Comparison of ENCODE assay signal across 9 mouse cellular contexts in genomic region chr12:9585085-9585453, GRCm38 (mm10). TPM values are rescaled to one million over a fixed set of nuclear protein-coding genes. Genes with fewer than 3 reads are reported as not detected.
DNase-seq lines count a peak whose midpoint lies in the region; ATAC-seq and TF ChIP-seq lines count a peak whose summit lies in the region.
"Had no signal": no experiment of that assay in that cellular context is flagged by ENCODE, and none has a peak within 500 bp of the region (broad histone marks: within the 10 kb centered on the region; RNA-seq: fewer than 3 reads in every experiment).

No protein-coding gene starts in this region.

- H3K27ac ChIP-seq in kidney, embryonic 15.5 days, result 0 out of 2 replicates have a peak overlapping the region, but pooled peaks have one; percentile 7
- 0 out of 2 replicates have a peak overlapping the region, but pooled peaks have one; percentile 11 for H3K27ac ChIP-seq in embryonic facial prominence, embryonic 12.5 days
- no peak overlapping the region for H3K27ac ChIP-seq in hindbrain, embryonic 16.5 days (ENCODE audit: low read depth, low read length)
- no peak overlapping the region for H3K27ac ChIP-seq in midbrain, postnatal 0 days (ENCODE audit: low read depth, low read length)

- H3K4me2 ChIP-seq in kidney, embryonic 15.5 days, result peak overlapping the region; percentile 79
- H3K4me2 ChIP-seq in embryonic facial prominence, embryonic 12.5 days (replicated peaks), result peak overlapping the region; percentile 53
- H3K4me2 ChIP-seq in hindbrain, embryonic 16.5 days (ENCODE audit: low read length), result peak overlapping the region; percentile 81
- peak overlapping the region; percentile 55 for H3K4me2 ChIP-seq in midbrain, postnatal 0 days (ENCODE audit: low read depth, low read length, poor library complexity, severe bottlenecking)

- no peak for TF ChIP-seq CTCF in midbrain, postnatal 0 days (IDR thresholded peaks at IDR 0.05)

- 2% methylated on average over 7 of the region's 7 CpGs for WGBS in kidney, embryonic 15.5 days
- 2% methylated on average over 7 of the region's 7 CpGs for WGBS in embryonic facial prominence, embryonic 12.5 days
- under 1% methylated on average over 7 of the region's 7 CpGs for WGBS in hindbrain, embryonic 16.5 days
- under 1% methylated on average over 7 of the region's 7 CpGs for WGBS in midbrain, postnatal 0 days

- peak; percentile 65 for ATAC-seq in kidney, embryonic 15.5 days (replicated peaks; ENCODE audit: low FRiP score)
- ATAC-seq in embryonic facial prominence, embryonic 12.5 days (ENCODE audit: insufficient number of reproducible peaks, insufficient read depth, low FRiP score, low TSS enrichment), result peak; percentile 11; the same call in 1 of the 2 replicates
- ATAC-seq in hindbrain, embryonic 16.5 days, result peak; percentile 78
- peak; percentile 10; the same call in 1 of the 2 replicates for ATAC-seq in midbrain, postnatal 0 days (ENCODE audit: low FRiP score)

- H3K4me1 ChIP-seq in kidney, embryonic 15.5 days, result peaks cover 31% of the 10 kb centered on the region
- peaks cover 23% of the 10 kb centered on the region for H3K4me1 ChIP-seq in embryonic facial prominence, embryonic 12.5 days
- peaks cover 6% of the 10 kb centered on the region for H3K4me1 ChIP-seq in hindbrain, embryonic 16.5 days (ENCODE audit: control insufficient read depth, insufficient read depth, low read depth, low read length)
- no peaks in the 10 kb centered on the region; the same call in 1 of the 2 replicates for H3K4me1 ChIP-seq in midbrain, postnatal 0 days (ENCODE audit: insufficient read depth, low read length)

- peak overlapping the region; percentile 49 for H3K4me3 ChIP-seq in kidney, embryonic 15.5 days (replicated peaks)
- H3K4me3 ChIP-seq in embryonic facial prominence, embryonic 12.5 days, result peak overlapping the region; percentile 36
- H3K4me3 ChIP-seq in hindbrain, embryonic 16.5 days (ENCODE audit: low read length), result peak overlapping the region; percentile 54
- H3K4me3 ChIP-seq in midbrain, postnatal 0 days (ENCODE audit: low read depth, low read length), result peak overlapping the region; percentile 54

- no peaks in the 10 kb centered on the region for H3K9me3 ChIP-seq in kidney, embryonic 15.5 days (replicated peaks)
- H3K9me3 ChIP-seq in embryonic facial prominence, embryonic 12.5 days, result no peaks in the 10 kb centered on the region
- H3K9me3 ChIP-seq in hindbrain, embryonic 16.5 days (ENCODE audit: control insufficient read depth, low read length), result no peaks in the 10 kb centered on the region
- no peaks in the 10 kb centered on the region for H3K9me3 ChIP-seq in midbrain, postnatal 0 days (ENCODE audit: low read length)

- 0 out of 2 replicates have a peak overlapping the region, but pooled peaks have one; percentile 17 for H3K9ac ChIP-seq in kidney, embryonic 15.5 days
- peak overlapping the region; percentile 33 for H3K9ac ChIP-seq in embryonic facial prominence, embryonic 12.5 days
- H3K9ac ChIP-seq in hindbrain, embryonic 16.5 days (ENCODE audit: low read depth, low read length), result peak overlapping the region; percentile 62
- H3K9ac ChIP-seq in midbrain, postnatal 0 days (replicated peaks; ENCODE audit: low read length, poor library complexity, severe bottlenecking), result no peak overlapping the region; the same call in 1 of the 2 replicates

- DNase-seq in kidney, adult 9 months, result no peak
- DNase-seq in midbrain, postnatal 0 days (ENCODE audit: low spot score), result no peak
- DNase-seq in gastrocnemius, postnatal 25 days, result no peak
- no peak for DNase-seq in layer of hippocampus, adult 9-11 months
- DNase-seq in kidney, postnatal 36 days, result no peak

- no peaks in the 10 kb centered on the region for H3K36me3 ChIP-seq in kidney, embryonic 15.5 days
- H3K36me3 ChIP-seq in embryonic facial prominence, embryonic 12.5 days, result no peaks in the 10 kb centered on the region
- no peaks in the 10 kb centered on the region for H3K36me3 ChIP-seq in hindbrain, embryonic 16.5 days (ENCODE audit: control insufficient read depth, insufficient read depth, low read length)
- H3K36me3 ChIP-seq in midbrain, postnatal 0 days (ENCODE audit: insufficient read depth, low read length), result no peaks in the 10 kb centered on the region

- peaks cover 42% of the 10 kb centered on the region for H3K27me3 ChIP-seq in kidney, embryonic 15.5 days
- H3K27me3 ChIP-seq in embryonic facial prominence, embryonic 12.5 days, result peaks cover 26% of the 10 kb centered on the region
- H3K27me3 ChIP-seq in hindbrain, embryonic 16.5 days (replicated peaks; ENCODE audit: control insufficient read depth, insufficient read depth, low read length), result peaks cover 29% of the 10 kb centered on the region
- H3K27me3 ChIP-seq in midbrain, postnatal 0 days (ENCODE audit: insufficient read depth, low read length), result peaks cover 35% of the 10 kb centered on the region

RNA-seq across cellular contexts. Expression of gene Osr1, which starts 15.2 kb away (rescaled TPM):
- polyA plus RNA-seq in kidney, embryonic 15.5 days (2015; fragmentation: Nextera tagmentation; extraction: Ambion mirVana), result 30.4 and 35.7 TPM in 2 replicates
- 87.4 and 88.0 TPM in 2 replicates for polyA plus RNA-seq in embryonic facial prominence, embryonic 12.5 days (2016; fragmentation: Nextera tagmentation; extraction: Ambion mirVana)
- 9.3 and 14.5 TPM in 2 replicates for polyA plus RNA-seq in hindbrain, embryonic 16.5 days (2015; fragmentation: Nextera tagmentation; extraction: Ambion mirVana)
- total RNA-seq in midbrain, postnatal 0 days (2014; rRNA removed), result 17.0 and 21.2 TPM in 2 replicates
- polyA plus RNA-seq in midbrain, postnatal 0 days (2015; fragmentation: Nextera tagmentation; extraction: Ambion mirVana), result 7.7 and 8.1 TPM in 2 replicates
- 1 to 10 TPM; 2.7 to 2.9 TPM for total RNA-seq in gastrocnemius, postnatal 25 days (2021)
- total RNA-seq: megakaryocyte-erythroid progenitor cell, adult 5-6 weeks had no signal

Comparison
In these comparisons a context has a peak if more than half of its experiments do, and no peak if none do; other contexts are left out.
1. ATAC-seq: peak in every context shown above with its lines; median percentile 78 in hindbrain, embryonic 16.5 days; 65 in kidney, embryonic 15.5 days; 11 in embryonic facial prominence, embryonic 12.5 days; 10 in midbrain, postnatal 0 days.
2. H3K27ac ChIP-seq: peak in kidney, embryonic 15.5 days (single experiment) and embryonic facial prominence, embryonic 12.5 days (single experiment); none in hindbrain, embryonic 16.5 days (single experiment) and midbrain, postnatal 0 days (single experiment).
3. Peak in every context shown above with its lines, with median percentiles within 50 percentile points of each other: H3K4me2 ChIP-seq and H3K4me3 ChIP-seq.